Mouse (Mus musculus) heart, embryonic 12.5 days (tissue): ENCODE results near the gene Slc26a6. TPM values are rescaled to one million over a fixed set of nuclear protein-coding genes. Genes with fewer than 3 reads are reported as not detected.

Source experiments
- ATAC-seq: fragments of 200-750 bp; cut with Nextera tagmentation; 2 replicates; pipeline ENCODE4 v1.8.0; 2017; ENCODE audit warnings: moderate TSS enrichment, moderate library complexity; ENCODE audit not compliant: insufficient number of reproducible peaks, low FRiP score
- H3K27ac ChIP-seq: fragments of 300-500 bp; sonication (generic); 2 replicates; pipeline ENCODE4 v1.5.1; 2016; ENCODE audit warnings: mild to moderate bottlenecking, moderate library complexity; ENCODE audit not compliant: poor library complexity, severe bottlenecking
- H3K27me3 ChIP-seq: fragments of 300-500 bp; sonication (generic); replicated peaks from 2 replicates; pipeline ENCODE4 v1.6.1; 2016; ENCODE audit warnings: mild to moderate bottlenecking, moderate library complexity
- H3K36me3 ChIP-seq: fragments of 300-500 bp; sonication (generic); 2 replicates; pipeline ENCODE4 v1.6.1; 2016; ENCODE audit warnings: mild to moderate bottlenecking, moderate library complexity
- H3K4me1 ChIP-seq: fragments of 300-500 bp; sonication (generic); replicated peaks from 2 replicates; pipeline ENCODE4 v1.6.1; 2016; ENCODE audit warnings: mild to moderate bottlenecking
- H3K4me2 ChIP-seq: fragments of 300-500 bp; sonication (generic); 2 replicates; pipeline ENCODE4 v1.6.1; 2016; ENCODE audit warnings: mild to moderate bottlenecking, moderate library complexity
- H3K4me3 ChIP-seq: fragments of 300-500 bp; sonication (generic); 2 replicates; pipeline ENCODE4 v1.5.1; 2016; ENCODE audit warnings: mild to moderate bottlenecking
- H3K9ac ChIP-seq: fragments of 300-500 bp; sonication (generic); 2 replicates; pipeline ENCODE4 v1.6.1; 2016; ENCODE audit warnings: mild to moderate bottlenecking, moderate library complexity
- H3K9me3 ChIP-seq: fragments of 300-500 bp; sonication (generic); replicated peaks from 2 replicates; pipeline ENCODE4 v1.6.1; 2016; ENCODE audit warnings: mild to moderate bottlenecking, moderate library complexity
- WGBS: fragments of 180-500 bp; shearing (Covaris S2); methylation state at CpG from one replicate; pipeline ENCODE4 v1.1.7; 2016; 5-methylcytosine and 5-hydroxymethylcytosine counted together
- polyA plus RNA-seq: library from polyadenylated mRNA; unstranded; fragments of >200 nt; fragmentation: Nextera tagmentation; extraction: Ambion mirVana; gene quantifications from 2 replicates; pipeline ENCODE4 v1.2.1, GENCODE M21; 2016

The Slc26a6 gene
- polyA plus RNA-seq, 1 experiment from 2014 or later: 6.0 TPM

GRCm38 (mm10) chr9:108845390-108845789 lies 7.7 kb upstream of the Slc26a6 start:
- Histone ChIP-seq H3K27ac (no peak overlapping the region), H3K27me3 (peaks cover 79% of the 10 kb centered on the region), H3K4me3 (no peak overlapping the region), H3K4me1 (peaks cover 7% of the 10 kb centered on the region; the same call in 1 of the 2 replicates), H3K9ac (no peak overlapping the region), H3K9me3 (no peaks in the 10 kb centered on the region), H3K36me3 (no peaks in the 10 kb centered on the region), H3K4me2 (no peak overlapping the region)
- 54% methylated on average over 5 of the region's 5 CpGs for WGBS
- no peak for ATAC-seq

DNA sequence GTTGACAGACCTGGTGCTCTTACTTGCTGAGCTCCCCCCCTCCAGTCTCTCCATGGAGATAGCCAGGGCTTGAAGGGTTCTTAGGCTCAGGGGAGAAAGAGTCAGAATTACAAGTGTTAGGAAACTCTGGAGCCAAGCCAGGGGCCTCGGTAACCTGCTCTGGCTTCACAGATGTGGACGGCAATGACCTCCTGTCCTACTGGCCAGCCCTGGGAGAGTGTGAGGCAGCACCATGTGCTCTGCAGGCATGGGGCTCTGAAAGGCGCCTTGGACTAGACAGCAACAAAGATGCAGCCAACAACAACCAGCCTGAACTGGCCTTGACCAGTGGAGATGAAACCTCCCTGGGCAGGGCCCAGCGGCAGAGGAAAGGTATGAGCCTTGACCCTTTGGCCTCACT lies 5.7 kb upstream of the Slc26a6 start:
- WGBS: 78% methylated on average over 4 of the region's 4 CpGs
- peaks cover 7% of the 10 kb centered on the region; the same call in 1 of the 2 replicates for H3K4me1 ChIP-seq
- no peak overlapping the region for H3K27ac ChIP-seq
- no peaks in the 10 kb centered on the region for H3K36me3 ChIP-seq
- ATAC-seq: no peak
- H3K27me3 ChIP-seq: peaks cover 66% of the 10 kb centered on the region
- no peak overlapping the region for H3K4me3 ChIP-seq
- H3K4me2 ChIP-seq: no peak overlapping the region
- no peak overlapping the region for H3K9ac ChIP-seq
- H3K9me3 ChIP-seq: no peaks in the 10 kb centered on the region

- Histone ChIP-seq H3K27ac (no peak overlapping the region), H3K27me3 (peaks cover 56% of the 10 kb centered on the region), H3K4me3 (no peak overlapping the region), H3K36me3 (no peaks in the 10 kb centered on the region), H3K9me3 (no peaks in the 10 kb centered on the region), H3K4me1 (peaks cover 9% of the 10 kb centered on the region; the same call in 1 of the 2 replicates), H3K4me2 (no peak overlapping the region), H3K9ac (no peak overlapping the region)
- WGBS: 58% methylated on average over 17 of the region's 17 CpGs
- ATAC-seq: no peak
Measured at GRCm38 (mm10) chr9:108848419-108848818, 4.7 kb upstream of the Slc26a6 start.

GRCm38 (mm10) chr9:108853635-108854240 lies 655 bp downstream of the Slc26a6 start:
- ATAC-seq: peak; percentile 86
- H3K27me3 ChIP-seq: peaks cover 15% of the 10 kb centered on the region
- peaks cover 18% of the 10 kb centered on the region for H3K36me3 ChIP-seq
- H3K9ac ChIP-seq: peak overlapping the region; percentile 68
- H3K4me1 ChIP-seq: peaks cover 24% of the 10 kb centered on the region
- H3K4me2 ChIP-seq: peak overlapping the region; percentile 82
- peak overlapping the region; percentile 59 for H3K4me3 ChIP-seq
- 2% methylated on average over 25 of the region's 25 CpGs for WGBS
- H3K9me3 ChIP-seq: no peaks in the 10 kb centered on the region
- peak overlapping the region; percentile 49 for H3K27ac ChIP-seq

DNA sequence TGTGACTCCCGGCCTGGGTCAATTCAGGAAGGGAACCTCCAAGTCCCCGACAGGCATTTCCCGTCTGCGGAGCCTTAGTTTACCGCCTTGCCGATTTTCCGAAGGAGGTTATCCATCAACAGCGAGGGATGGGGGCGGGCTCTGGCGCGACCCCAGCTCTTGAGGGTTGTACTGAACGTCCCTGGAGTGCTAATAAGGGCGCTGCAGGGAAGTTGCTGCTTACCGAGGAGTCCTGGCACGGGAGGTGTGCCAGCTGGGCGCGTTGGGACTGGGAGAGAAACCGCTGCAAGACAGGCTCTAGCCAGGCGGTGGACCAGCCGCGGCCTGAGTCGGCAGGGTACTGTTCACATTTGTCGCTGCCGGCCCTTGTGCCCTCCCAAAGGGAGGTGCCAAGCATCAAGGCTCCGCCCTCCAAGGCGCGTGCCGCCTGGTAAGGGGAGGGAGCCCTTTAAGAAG lies 1.2 kb downstream of the Slc26a6 start:
- Histone ChIP-seq H3K36me3 (peaks cover 19% of the 10 kb centered on the region), H3K4me2 (peak overlapping the region; percentile 82), H3K4me1 (peaks cover 27% of the 10 kb centered on the region), H3K27ac (peak overlapping the region; percentile 49), H3K9ac (peak overlapping the region; percentile 68), H3K27me3 (peaks cover 9% of the 10 kb centered on the region; the same call in 1 of the 2 replicates), H3K9me3 (no peaks in the 10 kb centered on the region), H3K4me3 (peak overlapping the region; percentile 59)
- ATAC-seq: peak; percentile 78
- under 1% methylated on average over 28 of the region's 28 CpGs for WGBS

DNA sequence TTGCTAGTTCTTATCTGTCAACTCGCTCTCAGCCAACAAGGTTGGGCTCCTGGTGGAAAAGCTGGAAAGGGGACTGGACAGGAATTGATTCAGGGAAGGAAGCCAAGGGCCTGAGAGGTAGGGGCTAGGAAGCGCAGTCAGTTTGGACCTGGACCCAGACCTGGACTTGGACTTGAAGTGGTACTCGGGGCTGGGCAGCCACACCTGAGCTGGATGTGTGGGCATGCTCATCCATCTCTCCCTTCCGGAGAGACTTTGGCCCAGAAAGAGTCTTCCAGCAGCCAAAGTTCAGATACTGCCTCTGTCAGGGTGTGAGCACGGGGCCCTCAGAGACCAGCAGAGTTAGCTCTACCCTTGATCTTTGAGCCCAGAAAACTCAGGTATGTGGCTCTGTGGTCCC lies 2.3 kb downstream of the Slc26a6 start:
- Histone ChIP-seq H3K36me3 (peaks cover 23% of the 10 kb centered on the region), H3K9ac (no peak overlapping the region), H3K4me2 (peak overlapping the region; percentile 82; the same call in 1 of the 2 replicates), H3K27me3 (0 out of 2 replicates have a peak, but pooled peaks cover 3% of the 10 kb centered on the region), H3K27ac (no peak overlapping the region), H3K4me3 (no peak overlapping the region), H3K9me3 (no peaks in the 10 kb centered on the region), H3K4me1 (peaks cover 27% of the 10 kb centered on the region)
- ATAC-seq: no peak
- 45% methylated on average over 5 of the region's 5 CpGs for WGBS

- Histone ChIP-seq H3K9me3 (no peaks in the 10 kb centered on the region), H3K27ac (no peak overlapping the region), H3K36me3 (peaks cover 36% of the 10 kb centered on the region), H3K4me3 (no peak overlapping the region), H3K27me3 (no peaks in the 10 kb centered on the region), H3K4me2 (no peak overlapping the region), H3K4me1 (peaks cover 15% of the 10 kb centered on the region), H3K9ac (no peak overlapping the region)
- 66% methylated on average over 8 of the region's 8 CpGs for WGBS
- no peak for ATAC-seq
Measured at GRCm38 (mm10) chr9:108858792-108859527, 5.9 kb downstream of the Slc26a6 start.

GRCm38 (mm10) chr9:108912308-108912707 lies 59.2 kb downstream of the Slc26a6 start:
- H3K4me3 ChIP-seq: no peak overlapping the region
- 63% methylated on average over 6 of the region's 6 CpGs for WGBS
- H3K9me3 ChIP-seq: no peaks in the 10 kb centered on the region
- no peaks in the 10 kb centered on the region for H3K36me3 ChIP-seq
- H3K9ac ChIP-seq: no peak overlapping the region
- H3K4me1 ChIP-seq: no peaks in the 10 kb centered on the region
- H3K4me2 ChIP-seq: no peak overlapping the region
- no peak overlapping the region for H3K27ac ChIP-seq
- ATAC-seq: no peak
- H3K27me3 ChIP-seq: no peaks in the 10 kb centered on the region

DNA sequence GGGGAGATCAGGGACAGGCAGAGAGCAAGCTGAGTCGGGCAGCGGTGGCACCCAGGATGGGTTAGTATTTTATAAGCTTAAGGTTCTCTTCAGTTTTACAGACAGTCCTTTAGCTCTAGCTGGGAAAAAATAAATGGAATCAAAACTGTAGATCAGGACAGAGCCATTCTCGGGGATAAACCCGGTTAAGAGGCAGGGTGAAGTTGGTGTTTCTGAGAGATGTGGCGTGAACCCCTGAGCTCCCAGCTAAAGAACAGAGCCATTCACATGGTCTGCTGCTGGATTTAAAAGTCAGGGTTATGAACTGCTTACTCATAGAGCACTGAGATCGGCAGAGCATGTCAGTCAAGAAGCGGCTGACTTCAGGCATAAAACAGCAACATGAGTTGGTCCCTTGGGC lies 60.1 kb downstream of the Slc26a6 start:
- Histone ChIP-seq H3K9ac (no peak overlapping the region), H3K27ac (no peak overlapping the region)

DNA sequence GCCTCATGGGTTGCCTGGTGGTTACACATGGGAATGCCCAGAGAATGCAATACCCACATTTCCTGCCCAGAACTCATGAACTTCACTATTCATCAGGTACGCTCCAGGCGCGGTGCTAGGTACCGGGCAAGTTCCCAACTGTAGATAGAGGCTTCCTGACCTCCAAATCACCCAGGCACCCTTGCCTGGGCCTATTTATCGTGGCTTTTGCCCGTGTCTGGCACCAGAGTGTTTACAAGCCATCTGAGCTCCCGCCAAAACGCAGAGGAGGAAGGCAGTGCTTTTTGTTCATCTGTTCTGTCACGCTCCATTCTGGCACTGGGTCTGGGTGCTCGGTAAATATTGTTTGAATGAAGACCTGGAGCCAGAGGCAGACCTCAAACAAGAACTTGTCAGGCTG lies 60.5 kb downstream of the Slc26a6 start:
- Histone ChIP-seq H3K27ac (no peak overlapping the region), H3K4me2 (no peak overlapping the region), H3K9me3 (no peaks in the 10 kb centered on the region), H3K4me3 (no peak overlapping the region), H3K36me3 (no peaks in the 10 kb centered on the region), H3K27me3 (no peaks in the 10 kb centered on the region), H3K9ac (no peak overlapping the region), H3K4me1 (no peaks in the 10 kb centered on the region)
- ATAC-seq: no peak
- 77% methylated on average over 10 of the region's 10 CpGs for WGBS

More for the DNA sequence above, 60.1 kb downstream of the Slc26a6 start:
- H3K36me3 ChIP-seq: no peaks in the 10 kb centered on the region
- H3K4me2 ChIP-seq: no peak overlapping the region
- no peaks in the 10 kb centered on the region for H3K9me3 ChIP-seq
- H3K27me3 ChIP-seq: no peaks in the 10 kb centered on the region
- 80% methylated on average over 7 of the region's 7 CpGs for WGBS
- H3K4me3 ChIP-seq: no peak overlapping the region
- no peak for ATAC-seq
- no peaks in the 10 kb centered on the region for H3K4me1 ChIP-seq

DNA sequence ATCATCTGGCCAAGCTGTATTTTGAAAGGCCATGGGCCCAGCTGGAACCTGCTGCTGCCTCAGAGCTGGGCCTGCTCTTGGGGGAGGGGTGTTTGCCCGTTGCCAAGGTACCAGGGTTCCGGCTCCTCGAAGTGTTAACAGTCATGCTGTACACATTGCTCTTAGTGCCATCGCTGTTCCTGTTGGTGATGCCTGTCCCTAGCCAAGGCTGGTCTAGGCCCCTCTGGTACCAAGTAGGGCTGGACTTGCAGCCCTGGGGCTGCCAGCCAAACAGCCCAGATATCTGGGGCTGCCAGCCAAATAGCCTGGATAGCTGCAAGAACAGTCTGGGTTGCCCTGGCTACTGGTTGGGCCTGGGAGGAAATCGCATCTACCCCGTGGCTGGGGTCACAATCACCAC lies 61.4 kb downstream of the Slc26a6 start, which contains the start of gene Tmem89:
Tmem89 (plus strand) TSS at position 129 of the 400 bp plus-strand sequence.
- Histone ChIP-seq H3K27ac (no peak within 1 kb of the TSS), H3K27me3 (no peaks in the 10 kb centered on the region), H3K9me3 (no peaks in the 10 kb centered on the region), H3K9ac (no peak within 1 kb of the TSS), H3K36me3 (no peaks in the 10 kb centered on the region), H3K4me2 (no peak within 1 kb of the TSS), H3K4me1 (no peaks in the 10 kb centered on the region), H3K4me3 (no peak within 1 kb of the TSS)
- 73% methylated on average over 6 of the region's 6 CpGs for WGBS
- no peak for ATAC-seq
